Mouse (Mus musculus): ENCODE measurements around the gene Gm20765. TPM values are rescaled to one million over a fixed set of nuclear protein-coding genes. Genes with fewer than 3 reads are reported as not detected.

The Gm20765 gene
- total and polyA plus RNA-seq, 3 experiments = 0.33 TPM; not detected in 2

GRCm38 (mm10) chr10:104210268-104210990 is 25.1 kb downstream of the Gm20765 start:
- Histone ChIP-seq H3K4me3 (ENCODE audit: low read depth, low read length) (no peak overlapping the region), H3K4me1 (ENCODE audit: insufficient read depth, low read depth, low read length) (no peaks in the 10 kb centered on the region), H3K9me3 (replicated peaks) (peaks cover 9% of the 10 kb centered on the region), H3K36me3 (replicated peaks) (no peaks in the 10 kb centered on the region), H3K27me3 (ENCODE audit: insufficient read depth, low read length) (no peaks in the 10 kb centered on the region)
- no peak for DNase-seq (ENCODE audit: low spot score)
- TF ChIP-seq TAL1 (conservative IDR thresholded peaks at IDR 0.05; ENCODE audit: low read depth, low read length) (no peak), CTCF (IDR thresholded peaks at IDR 0.05; ENCODE audit: low read depth, low read length) (no peak), POLR2AphosphoS5 (IDR thresholded peaks at IDR 0.05; ENCODE audit: insufficient replicate concordance, low read depth, low read length) (no peak), GATA2 (IDR thresholded peaks at IDR 0.05; ENCODE audit: borderline replicate concordance, low read depth, low read length) (no peak), GATA1 (IDR thresholded peaks at IDR 0.05; ENCODE audit: borderline replicate concordance, low read length) (no peak)
- no peak for ATAC-seq (ENCODE audit: extremely low read depth, insufficient number of reproducible peaks, low FRiP score, poor library complexity, severe bottlenecking)

DNA sequence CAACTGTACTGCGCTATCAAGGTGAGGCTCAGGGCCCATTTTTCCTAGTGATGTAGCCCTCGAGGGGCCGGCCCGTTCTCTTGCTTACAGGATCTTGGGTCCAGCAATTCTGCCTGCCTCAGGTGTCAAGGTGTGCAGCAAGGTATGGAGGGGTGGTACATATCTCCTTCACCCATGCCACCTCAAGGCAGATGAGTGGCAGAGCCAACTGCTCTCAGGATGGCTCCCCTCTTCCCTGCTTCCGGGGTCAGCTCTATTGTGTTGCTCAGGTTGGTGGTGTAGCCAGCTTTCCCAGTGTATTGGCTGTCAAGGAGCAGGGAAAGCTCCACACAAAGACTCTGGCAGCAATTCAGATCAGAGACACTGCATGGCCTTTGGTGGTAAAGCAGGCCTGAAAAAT is 29.2 kb downstream of the Gm20765 start:
- no peak for TF ChIP-seq TAL1 (conservative IDR thresholded peaks at IDR 0.05; ENCODE audit: low read depth, low read length)
- TF ChIP-seq POLR2AphosphoS5 (IDR thresholded peaks at IDR 0.05; ENCODE audit: insufficient replicate concordance, low read depth, low read length) = no peak
- TF ChIP-seq GATA1 (IDR thresholded peaks at IDR 0.05; ENCODE audit: borderline replicate concordance, low read length) = no peak
- no peak for TF ChIP-seq GATA2 (IDR thresholded peaks at IDR 0.05; ENCODE audit: borderline replicate concordance, low read depth, low read length)
- no peak for TF ChIP-seq CTCF (IDR thresholded peaks at IDR 0.05; ENCODE audit: low read depth, low read length)
- DNase-seq (ENCODE audit: low spot score) (no peak), ATAC-seq (ENCODE audit: extremely low read depth, insufficient number of reproducible peaks, low FRiP score, poor library complexity, severe bottlenecking) (no peak)
- H3K36me3 ChIP-seq (replicated peaks) = no peaks in the 10 kb centered on the region
- H3K27me3 ChIP-seq (ENCODE audit: insufficient read depth, low read length) = no peaks in the 10 kb centered on the region
- peaks cover 9% of the 10 kb centered on the region for H3K9me3 ChIP-seq (replicated peaks)
- no peaks in the 10 kb centered on the region for H3K4me1 ChIP-seq (ENCODE audit: insufficient read depth, low read depth, low read length)
- H3K4me3 ChIP-seq (ENCODE audit: low read depth, low read length) = no peak overlapping the region

DNA sequence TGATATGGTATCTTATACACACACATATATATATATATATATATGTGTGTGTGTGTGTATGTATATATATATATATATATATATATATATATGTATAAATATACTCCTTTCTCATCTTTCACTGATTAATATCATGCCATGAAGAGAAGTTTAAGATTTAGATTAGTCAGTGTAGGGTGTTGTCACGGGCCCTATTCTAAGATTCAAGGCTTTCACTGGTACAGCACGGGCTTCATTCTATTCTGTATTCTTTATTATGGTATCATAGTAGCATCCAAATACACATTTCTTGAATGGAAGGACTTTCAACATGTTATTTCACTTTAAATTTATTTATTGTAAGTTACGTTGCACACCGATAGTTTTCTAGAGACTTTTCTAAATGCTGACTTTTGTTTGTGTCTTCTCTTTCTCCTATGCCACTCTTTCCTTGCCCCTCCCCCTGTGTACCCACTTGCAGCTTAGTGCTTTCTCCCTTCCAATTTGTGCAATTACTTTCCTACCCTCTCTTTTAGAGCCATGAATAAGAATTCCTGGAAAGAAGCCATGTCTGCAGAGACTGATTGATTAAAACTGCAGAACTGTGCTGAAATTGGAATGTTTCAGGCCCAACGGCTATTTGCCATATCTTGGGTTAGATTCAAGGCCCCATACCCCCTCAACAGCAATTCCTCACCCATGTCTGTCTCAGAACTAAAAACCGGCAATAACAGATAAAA is 35.1 kb downstream of the Gm20765 start:
- Histone ChIP-seq H3K36me3 (replicated peaks) (no peaks in the 10 kb centered on the region), H3K27me3 (ENCODE audit: insufficient read depth, low read length) (no peaks in the 10 kb centered on the region), H3K4me3 (ENCODE audit: low read depth, low read length) (no peak overlapping the region), H3K9me3 (replicated peaks) (no peaks in the 10 kb centered on the region), H3K4me1 (ENCODE audit: insufficient read depth, low read depth, low read length) (no peaks in the 10 kb centered on the region)
- no peak for TF ChIP-seq TAL1 (conservative IDR thresholded peaks at IDR 0.05; ENCODE audit: low read depth, low read length)
- no peak for TF ChIP-seq POLR2AphosphoS5 (IDR thresholded peaks at IDR 0.05; ENCODE audit: insufficient replicate concordance, low read depth, low read length)
- no peak for TF ChIP-seq CTCF (IDR thresholded peaks at IDR 0.05; ENCODE audit: low read depth, low read length)
- no peak for TF ChIP-seq GATA2 (IDR thresholded peaks at IDR 0.05; ENCODE audit: borderline replicate concordance, low read depth, low read length)
- no peak for TF ChIP-seq GATA1 (IDR thresholded peaks at IDR 0.05; ENCODE audit: borderline replicate concordance, low read length)
- no peak for ATAC-seq (ENCODE audit: extremely low read depth, insufficient number of reproducible peaks, low FRiP score, poor library complexity, severe bottlenecking)
- no peak for DNase-seq (ENCODE audit: low spot score)

Other genes starting within 250 kb of the Gm20765 start
- not detected in 2 replicates for gene Gm21293, start 42.5 kb upstream of the Gm20765 start, total RNA-seq (2014; fragmentation: Nextera tagmentation)
- not detected in 2 replicates for gene Gm21293, start 42.5 kb upstream of the Gm20765 start, total RNA-seq (2017)
- not detected in 2 replicates for gene Gm21293, start 42.5 kb upstream of the Gm20765 start, polyA plus RNA-seq (2012)
- not detected in 2 replicates for gene Gm6763, start 34.0 kb upstream of the Gm20765 start, total RNA-seq (2014; fragmentation: Nextera tagmentation)
- gene Gm6763, start 34.0 kb upstream of the Gm20765 start, total RNA-seq (2017) = not detected in 2 replicates
- gene Gm6763, start 34.0 kb upstream of the Gm20765 start, polyA plus RNA-seq (2012) = not detected in 2 replicates
- not detected in 2 replicates for gene Gm8764, start 25.5 kb upstream of the Gm20765 start, total RNA-seq (2014; fragmentation: Nextera tagmentation)
- gene Gm8764, start 25.5 kb upstream of the Gm20765 start, total RNA-seq (2017) = not detected in 2 replicates
- gene Gm8764, start 25.5 kb upstream of the Gm20765 start, polyA plus RNA-seq (2012) = not detected in 2 replicates
- gene Gm21304, start 17.0 kb upstream of the Gm20765 start, total RNA-seq (2014; fragmentation: Nextera tagmentation) = not detected in 2 replicates
- gene Gm21304, start 17.0 kb upstream of the Gm20765 start, total RNA-seq (2017) = not detected in 2 replicates
- not detected in 2 replicates for gene Gm21304, start 17.0 kb upstream of the Gm20765 start, polyA plus RNA-seq (2012)
- gene Gm21312, start 8.5 kb upstream of the Gm20765 start, total RNA-seq (2014; fragmentation: Nextera tagmentation) = not detected in 2 replicates
- 0.33 TPM in 1 of 2 replicates, not detected in the other for gene Gm21312, start 8.5 kb upstream of the Gm20765 start, total RNA-seq (2017)
- gene Gm21312, start 8.5 kb upstream of the Gm20765 start, polyA plus RNA-seq (2012) = not detected in 2 replicates
- gene Gm4340, start 8.5 kb downstream of the Gm20765 start, total RNA-seq (2014; fragmentation: Nextera tagmentation) = not detected in 2 replicates
- not detected in 2 replicates for gene Gm4340, start 8.5 kb downstream of the Gm20765 start, total RNA-seq (2017)
- gene Gm4340, start 8.5 kb downstream of the Gm20765 start, polyA plus RNA-seq (2012) = not detected in 2 replicates

All from G1E (cell line).